Mouse (Mus musculus) 3T3-L1 (cell line): Measurements from ENCODE around the gene Kcnh3.
A peak's percentile ranks its signal among the peaks of the same experiment; 100 is the strongest.

Source experiments
- DNase-seq: peaks from one replicate; pipeline ENCODE4 v3.0.0-alpha.2; 2015; ENCODE audit warnings: low read depth, low spot score

Gene Kcnh3

GRCm38 (mm10) chr15:99284527-99285188 is 60.0 kb downstream of the Kcnh3 start:
- peak; percentile 34 for DNase-seq

- no peak for DNase-seq
Observed at GRCm38 (mm10) chr15:99285189-99285535, 60.5 kb downstream of the Kcnh3 start.

- DNase-seq, result no peak
Observed at GRCm38 (mm10) chr15:99290586-99290985, 65.9 kb downstream of the Kcnh3 start.
